Mouse (Mus musculus) left cerebral cortex, adult 18-20 months (tissue): ENCODE measurements at regions not wholly inside any gene's neighbourhood (a gene's known extent, or its start where the extent isn't known, plus 50 kb on each side); places are given as distances from the start of the nearest gene placed in this dataset.

Source experiments
- DNase-seq, 2 experiments: peaks; one replicate each; pipeline ENCODE4 v3.0.0; 2021 to 2022; ENCODE audit warnings: low spot score in 2 of 2, mixed read lengths in 1 of 2

GRCm38 (mm10) chr16:30158184-30158583 is 94.0 kb downstream of the Hes1 start:
- DNase-seq: no peak

GRCm38 (mm10) chr16:30160399-30160798 is 96.2 kb downstream of the Hes1 start:
- DNase-seq: no peak

DNA sequence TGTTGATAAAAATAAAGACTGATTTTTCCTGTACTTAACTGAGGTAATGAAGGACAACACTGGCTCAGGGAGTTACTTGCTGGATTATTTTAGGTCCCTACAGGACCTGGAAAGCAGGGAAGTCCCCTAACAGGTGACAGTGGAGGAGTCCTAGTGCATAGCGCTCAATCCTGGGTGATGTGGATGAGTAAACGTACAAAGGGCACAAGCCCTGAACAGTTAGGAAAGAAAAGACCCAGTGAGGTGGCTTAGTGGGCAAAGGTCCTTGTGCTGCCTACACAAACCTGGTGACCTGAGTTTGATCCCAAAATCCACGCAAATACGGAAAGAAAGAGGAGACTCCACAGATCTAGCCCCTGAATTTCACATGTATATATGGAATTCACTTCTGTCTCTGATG is 99.1 kb downstream of the Hes1 start:
- DNase-seq: no peak

DNA sequence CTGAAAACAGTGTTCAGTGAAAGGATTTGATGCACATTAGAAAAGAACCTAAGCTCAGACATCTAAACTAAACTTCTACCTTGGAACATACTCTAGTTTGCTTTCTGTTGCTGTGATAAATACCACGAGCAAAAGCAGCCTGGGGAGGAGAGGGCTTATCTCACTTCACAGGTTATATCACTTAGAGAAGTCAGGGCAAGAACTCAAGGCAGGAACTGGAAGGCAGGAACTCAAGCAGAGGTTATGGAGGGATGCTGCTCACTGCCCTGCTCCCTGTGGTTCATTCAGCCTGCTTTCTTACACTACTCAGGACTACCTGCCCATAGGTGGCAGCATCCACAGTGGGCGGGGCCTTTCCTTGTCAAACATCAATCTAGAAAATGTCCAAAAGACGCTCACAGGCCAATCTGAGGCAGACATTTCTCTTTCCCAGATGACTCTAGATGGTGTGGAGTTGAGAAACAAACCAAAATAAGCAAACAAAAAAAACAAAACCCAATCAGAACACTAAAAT is 101.5 kb downstream of the Hes1 start:
- no peak for DNase-seq

DNA sequence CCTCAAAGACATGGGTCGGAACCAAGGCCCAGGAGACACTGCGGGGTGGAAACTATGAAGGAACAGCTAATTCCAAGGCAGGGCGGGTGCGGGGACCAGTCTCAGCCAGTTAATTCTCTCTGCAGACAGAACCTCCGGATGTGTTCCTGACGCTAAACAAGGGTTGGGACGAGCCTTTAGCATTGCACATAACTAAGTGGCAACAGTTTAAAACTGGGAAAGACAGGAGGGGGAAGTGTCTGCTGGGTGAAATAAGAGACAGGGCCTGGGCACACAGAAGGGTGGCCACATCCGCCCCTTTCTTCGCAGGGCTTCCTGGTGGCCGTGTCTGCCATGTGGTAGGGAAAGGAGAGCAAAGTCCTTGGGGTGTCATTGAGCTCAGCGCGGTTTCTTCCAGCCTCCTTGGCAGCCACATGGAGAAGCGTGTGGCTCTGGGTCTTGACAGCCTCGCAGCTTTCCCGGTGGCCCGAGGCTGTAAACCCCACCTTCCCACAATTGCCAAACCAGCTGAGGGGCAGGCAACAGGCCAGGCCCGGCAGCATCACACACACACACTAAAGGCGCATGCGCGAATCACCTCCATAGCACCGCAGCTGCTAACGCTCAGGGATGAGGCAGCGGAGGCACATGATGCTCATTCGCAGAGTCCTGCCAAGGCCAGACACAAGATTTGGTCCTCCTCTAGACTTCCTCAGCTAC is 95.8 kb downstream of the Cpn2 start:
- no peak for DNase-seq

DNA sequence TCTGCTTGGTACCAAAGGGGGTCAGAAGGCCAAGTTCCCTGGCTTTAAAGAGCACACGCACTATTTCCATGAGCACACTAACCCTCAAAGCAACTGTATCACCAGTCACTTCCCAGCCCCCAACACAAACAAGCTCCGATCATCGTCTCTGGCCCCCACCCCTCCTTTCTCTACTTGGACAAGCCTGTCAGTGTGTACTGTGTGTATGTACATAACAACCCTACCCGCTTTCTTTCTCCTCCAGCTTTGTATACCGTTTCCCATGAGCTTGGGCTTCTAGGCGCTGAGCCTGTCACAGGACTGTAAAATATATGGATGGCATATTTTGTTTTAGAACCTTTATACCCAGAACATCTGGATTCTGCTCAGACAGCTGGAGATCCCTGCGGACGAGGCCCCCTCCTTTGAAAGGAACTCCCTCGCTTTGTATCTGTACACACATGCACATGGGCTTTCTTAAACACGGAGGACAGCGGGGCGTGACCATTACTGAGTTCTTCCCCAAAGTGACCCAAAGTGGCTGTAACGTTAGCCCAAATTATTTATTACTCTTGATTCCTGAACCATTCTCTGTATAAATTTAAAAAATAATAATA is 95.1 kb downstream of the Cpn2 start:
- DNase-seq: no peak

DNA sequence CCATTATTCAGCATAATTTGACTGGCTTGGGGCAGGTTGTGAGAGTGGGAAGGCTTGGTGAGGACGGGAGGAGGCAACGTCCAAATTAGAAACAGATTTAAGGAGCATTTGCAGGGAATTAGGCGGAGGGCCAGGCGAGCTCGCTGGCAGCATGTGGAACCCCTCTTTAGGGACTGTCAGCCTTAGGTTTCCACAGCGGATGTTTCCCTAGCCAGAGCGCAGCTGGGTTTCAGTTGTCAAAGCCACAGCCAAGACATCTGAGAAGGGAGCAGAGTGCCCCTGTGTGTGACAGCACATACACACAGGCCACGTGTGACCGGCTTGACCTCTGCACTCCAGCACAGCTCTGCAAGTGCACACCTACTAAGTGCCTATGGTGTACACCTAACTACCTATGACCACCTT is 94.5 kb downstream of the Cpn2 start:
- DNase-seq: peak; percentile 40 to 55

DNA sequence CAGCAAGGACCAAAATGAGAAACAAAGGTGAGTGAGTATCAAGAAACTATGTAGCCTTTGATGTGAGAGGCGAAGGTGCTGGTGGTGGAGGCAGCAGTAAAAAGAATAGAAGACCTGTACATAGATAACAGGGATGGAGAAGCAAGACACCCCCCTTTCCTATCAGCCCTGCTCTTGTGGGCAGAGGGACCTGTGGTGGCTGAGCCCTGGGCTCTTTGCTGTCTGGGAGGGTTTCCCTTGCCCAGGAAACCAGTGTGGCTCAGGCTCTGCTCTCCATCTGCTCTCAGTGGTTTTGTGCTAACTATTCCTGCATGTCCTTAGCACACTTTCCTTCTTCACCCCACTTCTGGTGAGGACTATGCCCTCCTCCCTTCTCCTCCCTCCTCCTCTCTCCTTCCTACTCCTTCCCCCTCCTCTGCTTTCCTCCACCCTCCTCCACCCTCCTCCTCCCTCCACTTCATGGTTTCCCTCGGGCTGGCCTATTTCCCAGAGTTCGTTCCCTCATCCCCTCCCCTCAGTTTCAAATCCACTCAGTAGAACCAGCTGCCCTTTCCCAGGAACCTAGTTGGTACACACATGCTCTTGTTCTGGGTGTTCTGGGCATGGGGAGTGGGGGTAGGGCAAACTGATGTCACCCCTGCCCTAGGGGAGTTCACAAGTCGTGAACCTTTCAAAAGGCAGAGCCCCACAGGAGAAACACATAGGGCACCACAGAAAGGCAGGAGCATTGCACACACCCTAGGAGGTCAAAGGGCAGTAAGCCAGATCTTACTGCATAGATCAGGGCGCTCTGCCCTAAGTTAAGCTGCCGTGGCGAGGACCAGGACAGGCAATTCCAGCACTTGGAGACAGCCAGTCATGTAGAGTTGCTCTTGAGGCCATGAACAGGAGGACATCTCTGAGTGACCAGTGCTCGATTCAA is 93.1 kb downstream of the Cpn2 start:
- no peak for DNase-seq

GRCm38 (mm10) chr16:30176306-30176705 is 91.0 kb downstream of the Cpn2 start:
- DNase-seq: no peak

DNA sequence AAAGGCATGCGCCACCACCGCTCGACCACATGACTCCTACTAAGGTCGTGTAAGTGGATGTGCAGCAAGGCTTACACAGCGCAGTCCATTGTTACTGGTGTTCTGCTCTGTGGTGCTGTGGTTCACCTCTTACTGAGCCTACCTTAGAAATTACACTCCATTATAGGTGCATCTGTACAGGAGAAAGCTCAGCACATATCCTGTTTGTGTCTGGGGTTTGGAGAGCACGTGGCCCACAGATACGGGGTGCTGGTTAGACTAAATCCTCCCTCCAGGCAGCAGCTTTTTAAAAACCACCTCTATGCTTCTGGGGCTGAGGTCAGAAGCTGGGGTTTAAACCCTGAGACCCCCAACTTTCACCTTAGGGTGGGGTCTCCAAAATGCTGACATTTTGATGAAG is 89.5 kb downstream of the Cpn2 start:
- DNase-seq: no peak

DNA sequence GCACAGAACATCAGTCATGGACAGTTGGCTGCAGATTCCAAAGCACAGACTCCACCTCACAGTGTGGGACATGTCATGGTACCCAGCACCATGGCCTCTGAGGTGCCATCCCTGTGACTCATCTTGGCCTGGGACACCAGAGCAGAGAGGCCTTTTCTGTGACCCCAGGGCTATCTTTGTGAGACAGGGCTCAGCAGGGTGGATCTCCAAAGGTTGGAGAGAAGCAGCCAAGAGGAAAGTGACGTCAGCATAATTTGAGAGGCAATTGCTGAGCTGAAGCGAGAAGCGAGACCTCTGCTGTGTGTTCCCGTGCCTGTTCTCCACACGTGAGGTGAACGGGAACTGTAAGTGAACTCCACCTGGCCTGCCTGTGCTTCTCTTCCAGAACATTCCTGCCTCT is 88.7 kb downstream of the Cpn2 start:
- DNase-seq: no peak

GRCm38 (mm10) chr16:30179504-30179976 is 87.8 kb downstream of the Cpn2 start:
- DNase-seq: no peak

GRCm38 (mm10) chr16:30181116-30181515 is 86.2 kb downstream of the Cpn2 start:
- no peak for DNase-seq

- DNase-seq: peak in 1 of 2 experiments; percentile 43
Measured at GRCm38 (mm10) chr16:30184591-30185265, 82.6 kb downstream of the Cpn2 start.

DNA sequence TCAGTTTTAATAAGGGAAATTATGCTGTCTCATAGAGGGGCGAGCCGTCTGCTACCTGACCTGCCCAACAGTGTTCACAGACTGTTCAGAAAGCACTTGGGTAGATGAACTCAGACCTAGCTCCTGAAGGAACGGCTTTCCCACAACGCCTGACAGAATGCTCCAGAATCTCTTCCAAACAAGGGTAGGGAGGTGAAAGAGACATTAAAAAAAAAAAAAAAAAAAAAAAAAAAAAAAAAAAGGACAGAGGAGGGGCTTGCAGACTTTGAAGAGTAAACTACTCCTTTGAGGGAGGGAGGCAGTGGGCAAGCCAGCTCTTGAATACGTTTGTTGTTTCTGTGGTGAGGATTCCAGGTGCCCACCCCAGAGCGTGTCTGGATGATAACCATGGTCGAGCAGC is 81.6 kb downstream of the Cpn2 start:
- DNase-seq: no peak

DNA sequence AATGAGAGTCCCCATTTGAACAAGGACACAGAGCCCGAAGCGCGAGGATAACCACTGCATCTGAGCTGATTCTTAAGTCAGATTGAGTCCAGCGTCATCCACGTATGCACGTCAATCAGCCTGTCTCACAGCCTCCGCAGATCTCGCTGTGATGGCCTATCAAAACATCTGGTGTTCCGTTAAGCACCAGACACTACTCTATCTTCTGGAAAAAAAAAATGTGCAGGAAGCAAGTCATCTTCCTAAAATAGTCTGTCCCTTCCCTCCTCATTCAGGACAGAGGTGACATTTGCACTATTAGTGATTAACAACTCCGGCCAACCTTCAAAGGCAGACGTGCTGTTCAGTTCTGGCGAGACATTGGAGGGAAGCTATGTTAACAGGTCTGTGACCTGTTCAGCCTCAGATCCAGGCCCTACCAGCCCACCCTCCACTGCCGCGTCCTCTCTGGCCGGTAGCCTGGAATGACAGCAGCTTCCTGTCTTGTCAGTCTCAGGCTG is 81.0 kb downstream of the Cpn2 start:
- no peak for DNase-seq

DNA sequence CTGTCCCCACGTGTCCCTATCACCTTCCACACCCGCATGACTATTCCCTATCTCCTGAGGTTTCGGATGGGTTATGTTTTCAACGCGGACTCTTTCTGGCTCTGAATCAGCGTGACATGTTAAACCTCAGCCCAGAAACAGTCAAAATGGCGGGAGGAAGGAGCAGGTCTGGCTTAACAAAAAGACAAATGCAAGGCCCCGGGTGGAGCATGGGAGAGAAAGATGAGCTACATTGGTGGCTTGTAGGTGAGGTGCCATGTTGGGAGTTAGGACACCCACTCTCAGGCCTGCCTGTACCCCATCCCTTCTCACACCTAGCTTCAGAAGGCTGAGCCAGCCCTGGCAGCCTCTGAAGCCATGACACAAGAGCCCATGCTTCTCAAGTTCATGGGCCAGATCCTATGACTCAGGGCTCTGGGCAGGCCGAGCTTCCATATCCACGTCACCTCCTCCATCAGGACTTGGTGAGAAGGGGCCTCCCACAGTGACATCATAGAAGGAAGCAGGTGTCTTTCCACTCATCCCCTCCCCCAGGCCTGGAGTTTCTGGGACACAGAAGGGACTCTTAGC is 80.5 kb downstream of the Cpn2 start:
- DNase-seq: no peak

- no peak for DNase-seq
Measured at GRCm38 (mm10) chr16:30187400-30187799, 79.9 kb downstream of the Cpn2 start.

GRCm38 (mm10) chr16:30187907-30188414 is 79.3 kb downstream of the Cpn2 start:
- peak; percentile 82 to 83 for DNase-seq

DNA sequence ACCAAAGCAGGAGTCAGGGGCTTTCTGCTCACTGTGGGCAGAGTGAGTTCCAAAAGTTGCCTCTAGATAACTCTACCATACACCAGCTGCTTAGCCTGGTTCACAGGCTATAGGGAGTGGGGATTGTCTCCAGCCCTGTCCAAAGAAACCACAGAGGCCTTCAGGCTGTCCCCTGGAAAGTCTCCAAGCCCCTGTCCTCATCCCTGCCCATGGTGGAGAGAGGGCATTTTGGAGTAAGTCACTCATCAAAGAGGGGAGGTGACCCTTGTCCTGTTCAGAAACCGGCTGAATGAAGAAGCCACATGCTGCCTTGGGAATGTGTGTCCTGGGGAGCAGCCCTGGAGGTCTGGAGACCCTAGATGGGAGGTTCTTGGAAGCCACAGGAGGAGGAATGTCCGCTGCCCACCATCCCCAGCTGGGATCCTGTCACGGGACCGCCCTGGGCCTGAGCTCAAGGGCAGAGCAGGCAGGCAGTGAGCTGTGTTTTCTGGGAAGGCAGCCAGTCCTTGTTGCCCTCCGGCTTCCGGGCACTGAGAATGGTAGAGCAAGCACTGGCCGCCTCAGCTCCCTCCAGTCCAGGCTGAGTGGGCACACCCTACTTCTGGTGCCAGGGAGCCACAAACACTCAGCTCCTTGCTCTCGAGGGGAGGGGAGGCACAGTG is 78.4 kb downstream of the Cpn2 start:
- peak; percentile 34 to 42 for DNase-seq
